Mouse (Mus musculus) layer of hippocampus, postnatal 14 days (tissue): ENCODE measurements around the gene Clec4n. TPM values are rescaled to one million over a fixed set of nuclear protein-coding genes. Genes with fewer than 3 reads are reported as not detected.
"Not testable (repeated sequence)": the region's sequence is repeated elsewhere in the genome, so short reads cannot be mapped to it uniquely, and the experiment has no call there.

Experiments
- DNase-seq, 2 experiments: peaks; one replicate each; pipeline ENCODE4 v3.0.0; 2021 to 2022; ENCODE audit warnings: low spot score in 2 of 2, mixed read lengths in 1 of 2
- long read RNA-seq, 2 experiments: library from polyadenylated mRNA; stranded (forward); transcript quantifications; one replicate each; pipeline ENCODE4 v2.0.0; 2021
- total RNA-seq, 2 experiments: library from RNA; stranded (reverse); gene quantifications; 2 replicates each; pipeline ENCODE4 v1.2.3; 2021

Clec4n gene
- 1 to 10 TPM in 1 of 2 experiments, not detected in 1; 1.2 TPM for total RNA-seq
- long read RNA-seq, experiment 1, result 0 reads
- long read RNA-seq, experiment 2, result 0 reads

DNA sequence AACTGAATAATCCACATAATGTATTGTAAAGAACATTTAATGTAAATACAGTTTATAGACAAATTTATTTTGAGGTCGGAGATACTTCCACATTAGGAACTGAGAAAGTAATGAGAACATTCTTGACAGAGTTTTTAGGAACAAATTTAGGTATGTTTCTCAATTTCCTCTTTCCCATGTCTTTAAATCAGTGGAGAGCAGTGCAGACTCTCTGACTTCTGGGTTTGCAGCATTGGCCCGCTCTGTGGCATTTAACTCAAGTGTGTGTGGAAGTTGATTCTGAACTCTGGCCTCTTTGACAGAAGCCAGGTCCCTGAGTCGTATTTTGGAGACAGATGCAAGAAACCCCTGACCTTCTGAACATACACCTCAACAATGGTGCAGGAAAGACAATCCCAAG lies at the start of gene Clec4n:
Gene Clec4n, plus strand, starts transcription at position 200 of the 400 bp plus-strand sequence.
- no peak for DNase-seq

GRCm38 (mm10) chr6:123184862-123185261 lies 44.8 kb upstream of the Clec4n start:
- not testable (repeated sequence) for DNase-seq

- no peak for DNase-seq
Observed at GRCm38 (mm10) chr6:123207187-123208076, 22.2 kb upstream of the Clec4n start.

DNA sequence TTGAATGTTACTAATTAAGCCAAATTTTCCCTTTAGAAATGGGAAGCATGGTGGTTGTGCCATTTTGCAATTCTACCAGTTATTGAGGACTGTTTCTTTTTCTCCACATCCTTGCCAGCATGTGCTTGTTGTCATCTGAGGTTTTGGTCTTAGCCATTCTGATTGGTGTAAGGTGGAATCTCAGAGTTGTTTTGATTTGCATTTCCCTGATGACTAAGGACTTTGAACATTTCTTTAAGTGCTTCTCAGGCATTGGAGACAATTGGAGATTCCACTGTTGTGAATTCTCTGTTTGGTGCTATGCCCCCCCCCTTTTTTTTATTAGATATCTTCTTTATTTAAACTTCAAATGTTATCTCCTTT lies 21.6 kb upstream of the Clec4n start:
- DNase-seq, result not testable (repeated sequence)

DNA sequence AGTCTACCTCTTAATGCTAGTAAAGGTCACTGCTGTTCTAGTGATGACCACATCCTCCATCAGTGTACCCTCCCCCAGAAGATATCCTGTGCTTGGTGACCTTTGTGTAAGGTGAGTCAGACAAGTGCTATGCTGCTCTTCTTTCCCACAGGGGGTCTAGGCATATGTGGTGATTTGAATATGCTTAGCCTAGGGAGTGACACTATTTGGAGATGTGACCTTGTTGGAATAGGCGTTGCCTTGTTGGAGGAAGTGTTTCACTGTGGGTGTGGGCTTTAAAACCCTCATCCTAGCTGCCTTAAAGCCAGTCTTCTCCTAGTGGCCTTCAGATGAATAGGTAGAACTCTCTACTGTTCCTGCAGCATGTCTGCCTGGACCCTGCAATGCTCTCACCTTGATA lies 17.9 kb upstream of the Clec4n start:
- no peak for DNase-seq

DNA sequence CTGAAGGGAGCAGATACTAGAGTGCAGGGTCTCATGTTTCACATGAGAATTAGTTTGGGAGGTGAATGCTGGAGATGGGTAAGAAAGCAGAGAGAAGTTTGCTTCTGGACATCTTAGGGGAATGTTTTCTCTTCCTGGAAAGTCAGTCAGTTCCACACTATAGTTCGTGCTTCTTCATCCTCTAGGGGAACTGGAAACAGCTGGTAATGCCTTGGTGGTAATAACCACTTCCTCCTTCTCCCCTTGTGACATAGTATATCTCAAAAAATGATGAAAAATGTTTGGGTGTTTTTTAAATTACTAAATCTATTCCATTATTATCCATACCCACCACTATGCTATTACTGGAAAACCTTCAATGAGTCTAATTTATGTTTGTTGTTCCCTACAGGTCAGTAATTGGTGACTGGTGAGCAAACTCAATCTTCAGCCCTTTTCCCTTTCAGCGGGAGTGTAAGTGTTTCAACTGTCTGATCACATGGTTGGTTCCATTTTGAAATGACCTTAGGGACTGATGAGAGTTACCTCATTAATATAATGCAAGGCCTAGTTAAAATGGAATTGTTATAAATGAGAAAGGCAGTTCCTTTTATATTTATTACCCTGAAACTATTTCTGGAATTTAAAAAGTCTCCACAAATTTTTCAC lies 2.0 kb upstream of the Clec4n start:
- no peak for DNase-seq

- peak in 1 of 2 experiments; percentile 7 for DNase-seq
Observed at GRCm38 (mm10) chr6:123231149-123231548, 1.5 kb downstream of the Clec4n start.

- DNase-seq, result no peak
Observed at GRCm38 (mm10) chr6:123237582-123237981, 7.9 kb downstream of the Clec4n start.

GRCm38 (mm10) chr6:123244201-123244600 lies 14.6 kb downstream of the Clec4n start:
- no peak for DNase-seq

DNA sequence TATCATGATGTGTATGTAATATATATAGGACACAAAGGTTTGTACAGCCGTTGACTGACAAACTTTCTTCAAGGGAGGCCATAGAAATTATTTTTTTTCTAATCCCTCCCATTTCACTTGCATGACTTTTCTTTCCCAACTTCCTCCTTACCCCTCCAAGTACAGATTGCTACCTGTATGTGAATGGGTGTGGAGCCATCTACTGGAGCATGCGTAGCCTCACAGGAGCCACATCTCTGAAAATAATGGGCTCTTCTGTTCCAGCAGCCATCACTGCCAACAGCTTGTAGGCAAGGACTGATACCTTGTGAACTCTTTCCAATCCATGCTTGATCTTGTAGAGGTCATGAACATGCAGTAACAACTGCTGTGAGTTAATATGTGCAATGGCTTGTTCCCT lies 19.2 kb downstream of the Clec4n start:
- DNase-seq, result not testable (repeated sequence)

DNA sequence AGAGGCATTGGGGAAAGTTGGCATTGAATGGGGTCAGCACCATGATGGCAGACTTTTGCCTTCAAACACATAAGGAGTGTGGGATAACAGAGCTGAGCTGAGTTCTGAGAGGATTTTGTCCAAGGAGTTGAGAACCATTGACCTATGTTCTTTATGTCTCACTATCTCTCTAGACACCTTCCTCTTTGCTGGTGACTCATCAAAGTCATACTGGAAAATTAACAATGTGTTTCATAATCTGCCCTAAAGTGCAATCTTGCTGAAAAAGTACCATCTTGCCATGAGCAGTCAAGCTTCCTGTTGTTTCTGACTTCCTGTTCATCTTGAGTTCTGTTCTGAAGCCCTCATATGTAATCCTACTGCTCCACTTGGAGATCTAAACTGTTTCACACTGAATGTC lies 23.1 kb downstream of the Clec4n start:
- DNase-seq, result no peak

GRCm38 (mm10) chr6:123258946-123259345 lies 29.3 kb downstream of the Clec4n start:
- DNase-seq, result no peak

DNA sequence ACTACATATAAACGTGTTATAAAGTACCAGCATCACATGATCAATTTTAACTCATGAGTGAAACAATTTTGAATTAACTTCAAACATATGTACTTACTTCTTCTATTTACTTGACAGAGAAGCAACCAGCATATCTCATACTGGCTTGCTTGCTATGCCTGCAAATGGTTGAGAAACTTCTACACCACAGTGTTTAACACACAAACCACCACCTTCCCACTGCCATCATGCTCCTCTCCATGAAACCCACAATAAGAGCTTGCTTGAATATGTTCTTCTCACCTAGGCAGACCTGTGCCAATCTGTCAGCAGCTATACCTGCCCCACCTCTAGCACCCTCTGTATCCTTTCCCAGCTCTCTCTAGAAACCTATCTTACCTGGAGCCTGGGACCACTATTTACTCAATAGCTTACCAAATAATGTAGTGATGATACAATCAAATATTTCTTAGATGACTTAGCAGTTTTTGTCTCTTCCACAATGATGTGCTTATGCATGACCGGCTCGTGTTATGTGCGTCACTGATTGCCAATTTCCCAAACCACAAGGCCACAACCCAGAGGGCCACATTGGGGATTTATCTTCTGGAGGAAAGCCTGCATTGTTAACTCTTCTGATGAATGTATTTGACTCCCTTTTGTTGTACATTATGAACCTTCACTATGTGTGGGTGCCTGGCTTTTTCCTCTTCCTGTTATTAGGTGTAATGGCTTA lies 30.4 kb downstream of the Clec4n start:
- DNase-seq, result no peak

- DNase-seq, result no peak
Observed at GRCm38 (mm10) chr6:123260868-123261267, 31.2 kb downstream of the Clec4n start.

GRCm38 (mm10) chr6:123261555-123262161 lies 32.0 kb downstream of the Clec4n start, which contains the start of gene Clec4d:
Gene Clec4d, plus strand, starts transcription at chr6:123262111.
- no peak for DNase-seq

DNA sequence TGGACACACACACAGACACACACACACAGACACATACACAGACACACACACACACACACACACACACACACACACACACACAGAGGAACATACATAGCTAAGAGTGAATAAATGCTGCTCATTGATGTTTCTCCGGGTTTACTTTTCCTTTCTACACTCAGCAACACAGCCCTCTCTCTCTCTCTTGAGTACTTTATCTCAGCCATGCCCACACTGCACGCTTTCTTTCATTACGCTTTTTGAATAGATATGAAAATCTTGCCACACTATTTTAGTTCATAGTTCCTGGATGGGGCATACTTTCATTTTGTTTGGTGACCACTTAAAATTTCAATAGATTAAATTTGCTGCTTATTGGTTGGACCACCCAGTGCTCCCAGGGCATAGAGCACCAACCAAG lies 34.6 kb downstream of the Clec4n start:
- no peak for DNase-seq

DNA sequence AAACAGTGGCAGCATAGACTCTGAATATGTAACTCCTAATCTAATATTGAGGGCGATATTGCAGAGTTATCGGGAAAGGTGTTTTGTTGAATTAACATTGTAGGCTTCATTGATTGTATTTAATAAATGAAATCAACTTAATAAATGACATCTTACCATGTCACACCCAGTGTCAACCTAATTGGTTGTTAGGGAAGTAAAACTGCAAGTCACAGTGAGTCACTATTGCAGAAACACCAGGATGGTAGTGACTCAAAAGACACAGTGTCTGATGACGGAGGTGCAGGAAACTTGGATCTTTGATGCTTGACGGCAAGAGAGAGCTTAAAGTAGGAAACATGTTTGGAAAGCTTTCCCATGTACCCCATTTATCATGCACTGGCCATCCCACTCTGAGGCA lies 36.2 kb downstream of the Clec4n start:
- no peak for DNase-seq

DNA sequence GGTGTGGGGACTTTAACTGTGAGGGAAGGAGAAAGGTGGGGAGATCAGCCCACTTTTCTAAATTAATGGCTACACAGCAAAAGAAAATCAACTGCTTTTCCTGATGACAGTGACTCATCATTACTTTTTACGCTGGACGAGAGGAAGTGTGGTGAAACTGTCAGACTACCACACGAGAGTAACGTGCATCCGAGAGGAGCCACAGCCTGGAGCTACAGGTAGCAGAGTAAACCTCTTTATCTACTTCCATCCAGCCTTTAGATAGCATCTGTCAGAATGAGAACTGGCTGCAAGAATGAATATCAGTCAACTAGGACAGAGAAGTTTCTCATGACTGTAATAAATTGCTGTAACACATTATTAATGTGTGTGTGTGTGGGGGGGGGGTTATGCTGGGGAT lies 37.3 kb downstream of the Clec4n start:
- no peak for DNase-seq

- DNase-seq, result peak in 1 of 2 experiments; percentile 20
Observed at GRCm38 (mm10) chr6:123279443-123279842, 49.8 kb downstream of the Clec4n start.

GRCm38 (mm10) chr6:123286311-123286710 lies 56.7 kb downstream of the Clec4n start:
- DNase-seq, result no peak

- no peak for DNase-seq
Observed at GRCm38 (mm10) chr6:123288931-123289330, 59.3 kb downstream of the Clec4n start.
